Mouse (Mus musculus): ENCODE measurements around the gene Smarca4. TPM values are rescaled to one million over a fixed set of nuclear protein-coding genes. Genes with fewer than 3 reads are reported as not detected.
"Not testable (repeated sequence)": the region's sequence is repeated elsewhere in the genome, so short reads cannot be mapped to it uniquely, and the experiment has no call there.

Smarca4 gene
- polyA plus RNA-seq, 1 experiment from 2014 or later = 126 TPM

GRCm38 (mm10) chr9:21671753-21672152, 55.8 kb downstream of the Smarca4 start:
- 95% methylated on average over 5 of the region's 5 CpGs for WGBS
- H3K27me3 ChIP-seq = no peaks in the 10 kb centered on the region
- H3K36me3 ChIP-seq = peaks cover 100% of the 10 kb centered on the region

GRCm38 (mm10) chr9:21677706-21678105, 61.7 kb downstream of the Smarca4 start:
- H3K4me3 ChIP-seq = no peak overlapping the region
- 95% methylated on average over 17 of the region's 17 CpGs for WGBS
- H3K9ac ChIP-seq = no peak overlapping the region
- H3K4me1 ChIP-seq = no peaks in the 10 kb centered on the region
- H3K27ac ChIP-seq = no peak overlapping the region
- H3K9me3 ChIP-seq = no peaks in the 10 kb centered on the region
- H3K36me3 ChIP-seq = peaks cover 93% of the 10 kb centered on the region
- no peaks in the 10 kb centered on the region for H3K27me3 ChIP-seq
- ATAC-seq (ENCODE audit: insufficient number of reproducible peaks, insufficient read depth, low FRiP score, low TSS enrichment) = no peak
- no peak overlapping the region for H3K4me2 ChIP-seq (replicated peaks)

More at GRCm38 (mm10) chr9:21671753-21672152, 55.8 kb downstream of the Smarca4 start:
- H3K4me2 ChIP-seq (replicated peaks) = no peak overlapping the region
- no peak overlapping the region for H3K9ac ChIP-seq
- no peak overlapping the region for H3K4me3 ChIP-seq
- no peaks in the 10 kb centered on the region for H3K9me3 ChIP-seq
- H3K4me1 ChIP-seq = no peaks in the 10 kb centered on the region
- no peak for ATAC-seq (ENCODE audit: insufficient number of reproducible peaks, insufficient read depth, low FRiP score, low TSS enrichment)
- no peak overlapping the region for H3K27ac ChIP-seq

- no peak for ATAC-seq (ENCODE audit: insufficient number of reproducible peaks, insufficient read depth, low FRiP score, low TSS enrichment)
- H3K9ac ChIP-seq = no peak overlapping the region
- H3K27me3 ChIP-seq = no peaks in the 10 kb centered on the region
- no peaks in the 10 kb centered on the region for H3K4me1 ChIP-seq
- no peak overlapping the region for H3K27ac ChIP-seq
- H3K36me3 ChIP-seq = peaks cover 92% of the 10 kb centered on the region
- H3K9me3 ChIP-seq = no peaks in the 10 kb centered on the region
- WGBS = 88% methylated on average over 4 of the region's 4 CpGs
- no peak overlapping the region for H3K4me3 ChIP-seq
- no peak overlapping the region for H3K4me2 ChIP-seq (replicated peaks)
Observed at GRCm38 (mm10) chr9:21680448-21680847, 64.5 kb downstream of the Smarca4 start.

- no peak overlapping the region for H3K9ac ChIP-seq
- no peak overlapping the region for H3K4me3 ChIP-seq
- WGBS = 86% methylated on average over 4 of the region's 4 CpGs
- H3K36me3 ChIP-seq = peaks cover 92% of the 10 kb centered on the region
- H3K4me1 ChIP-seq = no peaks in the 10 kb centered on the region
- no peaks in the 10 kb centered on the region for H3K27me3 ChIP-seq
- no peak overlapping the region for H3K4me2 ChIP-seq (replicated peaks)
- no peaks in the 10 kb centered on the region for H3K9me3 ChIP-seq
- no peak for ATAC-seq (ENCODE audit: insufficient number of reproducible peaks, insufficient read depth, low FRiP score, low TSS enrichment)
- no peak overlapping the region for H3K27ac ChIP-seq
Observed at GRCm38 (mm10) chr9:21682827-21683226, 66.9 kb downstream of the Smarca4 start.

GRCm38 (mm10) chr9:21683897-21684296, 67.9 kb downstream of the Smarca4 start:
- Histone ChIP-seq H3K4me1 (no peaks in the 10 kb centered on the region), H3K27me3 (no peaks in the 10 kb centered on the region), H3K9me3 (no peaks in the 10 kb centered on the region), H3K4me3 (no peak overlapping the region), H3K9ac (no peak overlapping the region), H3K4me2 (replicated peaks) (no peak overlapping the region), H3K27ac (no peak overlapping the region), H3K36me3 (peaks cover 92% of the 10 kb centered on the region)
- no peak for ATAC-seq (ENCODE audit: insufficient number of reproducible peaks, insufficient read depth, low FRiP score, low TSS enrichment)
- 85% methylated on average over 3 of the region's 3 CpGs for WGBS

- Histone ChIP-seq H3K4me2 (replicated peaks) (no peak overlapping the region), H3K9me3 (no peaks in the 10 kb centered on the region), H3K9ac (no peak overlapping the region), H3K4me1 (no peaks in the 10 kb centered on the region), H3K27me3 (no peaks in the 10 kb centered on the region), H3K4me3 (no peak overlapping the region), H3K27ac (no peak overlapping the region), H3K36me3 (peaks cover 98% of the 10 kb centered on the region)
- WGBS = 92% methylated on average over 7 of the region's 7 CpGs
- ATAC-seq (ENCODE audit: insufficient number of reproducible peaks, insufficient read depth, low FRiP score, low TSS enrichment) = no peak
Observed at GRCm38 (mm10) chr9:21688554-21688953, 72.6 kb downstream of the Smarca4 start.

GRCm38 (mm10) chr9:21690031-21690430, 74.1 kb downstream of the Smarca4 start:
- 83% methylated on average over 3 of the region's 3 CpGs for WGBS
- Histone ChIP-seq H3K36me3 (peaks cover 97% of the 10 kb centered on the region), H3K4me2 (replicated peaks) (no peak overlapping the region), H3K9me3 (no peaks in the 10 kb centered on the region), H3K4me1 (no peaks in the 10 kb centered on the region), H3K27ac (no peak overlapping the region), H3K9ac (no peak overlapping the region), H3K27me3 (no peaks in the 10 kb centered on the region), H3K4me3 (no peak overlapping the region)
- ATAC-seq (ENCODE audit: insufficient number of reproducible peaks, insufficient read depth, low FRiP score, low TSS enrichment) = no peak

- Histone ChIP-seq H3K9ac (no peak overlapping the region), H3K27ac (no peak overlapping the region), H3K4me1 (no peaks in the 10 kb centered on the region), H3K27me3 (no peaks in the 10 kb centered on the region), H3K4me2 (replicated peaks) (no peak overlapping the region), H3K4me3 (no peak overlapping the region), H3K9me3 (no peaks in the 10 kb centered on the region), H3K36me3 (peaks cover 94% of the 10 kb centered on the region)
- no peak for ATAC-seq (ENCODE audit: insufficient number of reproducible peaks, insufficient read depth, low FRiP score, low TSS enrichment)
- 56% methylated on average over 2 of the region's 2 CpGs for WGBS
Observed at GRCm38 (mm10) chr9:21691862-21692261, 75.9 kb downstream of the Smarca4 start.

- 93% methylated on average over 4 of the region's 4 CpGs for WGBS
- H3K27me3 ChIP-seq = no peaks in the 10 kb centered on the region
- no peak for ATAC-seq (ENCODE audit: insufficient number of reproducible peaks, insufficient read depth, low FRiP score, low TSS enrichment)
- H3K9me3 ChIP-seq = no peaks in the 10 kb centered on the region
- no peak overlapping the region for H3K4me3 ChIP-seq
- no peak overlapping the region for H3K27ac ChIP-seq
- H3K9ac ChIP-seq = no peak overlapping the region
- no peak overlapping the region for H3K4me2 ChIP-seq (replicated peaks)
- no peaks in the 10 kb centered on the region for H3K4me1 ChIP-seq
- H3K36me3 ChIP-seq = peaks cover 94% of the 10 kb centered on the region
Observed at GRCm38 (mm10) chr9:21692491-21692890, 76.5 kb downstream of the Smarca4 start.

- Histone ChIP-seq H3K4me3 (no peak overlapping the region), H3K27ac (no peak overlapping the region), H3K4me2 (replicated peaks) (no peak overlapping the region), H3K4me1 (no peaks in the 10 kb centered on the region), H3K9me3 (no peaks in the 10 kb centered on the region), H3K27me3 (no peaks in the 10 kb centered on the region), H3K36me3 (peaks cover 90% of the 10 kb centered on the region), H3K9ac (no peak overlapping the region)
- ATAC-seq (ENCODE audit: insufficient number of reproducible peaks, insufficient read depth, low FRiP score, low TSS enrichment) = no peak
Observed at GRCm38 (mm10) chr9:21694071-21694470, 78.1 kb downstream of the Smarca4 start.

- no peak overlapping the region for H3K4me3 ChIP-seq
- no peaks in the 10 kb centered on the region for H3K9me3 ChIP-seq
- H3K27me3 ChIP-seq = no peaks in the 10 kb centered on the region
- 91% methylated on average over 5 of the region's 5 CpGs for WGBS
- H3K9ac ChIP-seq = no peak overlapping the region
- peaks cover 90% of the 10 kb centered on the region for H3K36me3 ChIP-seq
- ATAC-seq (ENCODE audit: insufficient number of reproducible peaks, insufficient read depth, low FRiP score, low TSS enrichment) = no peak
- H3K27ac ChIP-seq = no peak overlapping the region
- no peaks in the 10 kb centered on the region for H3K4me1 ChIP-seq
- H3K4me2 ChIP-seq (replicated peaks) = no peak overlapping the region
Observed at GRCm38 (mm10) chr9:21695229-21695792, 79.3 kb downstream of the Smarca4 start.

- Histone ChIP-seq H3K4me3 (no peak overlapping the region), H3K9ac (no peak overlapping the region), H3K27me3 (no peaks in the 10 kb centered on the region), H3K36me3 (peaks cover 92% of the 10 kb centered on the region), H3K4me1 (no peaks in the 10 kb centered on the region), H3K9me3 (no peaks in the 10 kb centered on the region), H3K27ac (no peak overlapping the region), H3K4me2 (replicated peaks) (no peak overlapping the region)
- no peak for ATAC-seq (ENCODE audit: insufficient number of reproducible peaks, insufficient read depth, low FRiP score, low TSS enrichment)
- WGBS = 85% methylated on average over 6 of the region's 6 CpGs
Observed at GRCm38 (mm10) chr9:21697121-21697520, 81.2 kb downstream of the Smarca4 start.

GRCm38 (mm10) chr9:21699280-21699679, 83.3 kb downstream of the Smarca4 start:
- H3K36me3 ChIP-seq = peaks cover 92% of the 10 kb centered on the region
- not testable (repeated sequence) for ATAC-seq (ENCODE audit: insufficient number of reproducible peaks, insufficient read depth, low FRiP score, low TSS enrichment)
- 89% methylated on average over 6 of the region's 6 CpGs for WGBS

More at GRCm38 (mm10) chr9:21699280-21699679, 83.3 kb downstream of the Smarca4 start:
- not testable (repeated sequence) for H3K4me2 ChIP-seq (replicated peaks); H3K27ac ChIP-seq; H3K27me3 ChIP-seq; H3K9me3 ChIP-seq; H3K9ac ChIP-seq; H3K4me1 ChIP-seq; H3K4me3 ChIP-seq
